Mouse (Mus musculus): ENCODE results near the gene Thumpd3.
A peak's percentile ranks its signal among the peaks of the same experiment; 100 is the strongest.

Gene Thumpd3

DNA sequence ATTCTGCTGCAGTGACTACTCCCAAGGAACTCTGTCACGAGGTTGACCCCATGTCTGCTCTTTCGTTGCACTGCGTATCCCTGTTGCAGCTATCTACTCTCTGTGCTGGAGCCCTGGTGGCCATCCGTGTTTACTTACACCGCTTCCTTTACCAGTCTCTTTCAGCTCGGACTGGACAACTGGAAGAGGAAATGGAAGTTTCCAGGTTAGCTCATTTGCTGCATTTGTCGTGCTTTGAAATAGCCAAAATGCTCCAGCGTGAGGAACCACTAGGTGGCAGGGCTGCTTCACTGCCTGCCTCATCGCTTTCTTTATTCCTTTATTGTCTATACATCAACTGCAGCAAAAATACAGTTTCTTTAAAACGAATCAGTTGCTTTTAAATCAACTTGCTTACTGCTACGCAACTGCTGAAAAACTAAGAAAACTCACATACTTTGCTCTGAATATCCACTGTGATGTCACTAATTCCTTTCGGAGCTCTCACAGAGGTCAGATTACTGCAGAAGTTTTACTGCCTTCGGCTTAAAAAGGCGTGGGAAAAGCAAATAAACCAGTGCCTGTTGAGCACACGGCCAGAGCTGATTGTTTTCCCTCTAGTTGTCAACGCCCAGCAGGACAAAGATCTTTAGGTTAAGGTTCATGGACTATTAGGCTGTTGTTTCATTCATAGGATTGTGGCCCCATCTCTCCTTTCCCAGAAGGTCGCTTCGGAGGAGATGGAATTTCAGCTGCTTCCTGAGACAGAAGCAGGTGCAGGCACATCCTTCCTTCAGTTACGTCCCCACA is 7.9 kb upstream of the Thumpd3 start:
- DNase-seq (ENCODE audit: low read depth, low spot score) = peak; percentile 70

DNA sequence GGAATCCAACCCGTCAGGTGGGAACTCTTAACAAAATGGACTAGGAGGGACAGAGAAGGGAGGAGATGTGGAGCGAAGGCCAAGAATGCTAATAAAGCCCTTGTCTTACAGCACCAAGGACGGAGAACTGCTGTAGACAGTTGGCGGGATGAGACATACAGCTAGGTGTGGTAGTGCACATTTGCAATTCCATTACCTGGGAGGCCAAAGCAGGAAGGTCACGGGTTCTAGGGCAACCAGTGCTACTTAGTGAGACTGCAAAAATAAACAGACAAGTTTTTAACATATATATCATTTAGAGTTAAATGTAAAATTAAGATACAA is 7.3 kb upstream of the Thumpd3 start:
- DNase-seq (ENCODE audit: low read depth, low spot score) = no peak

DNA sequence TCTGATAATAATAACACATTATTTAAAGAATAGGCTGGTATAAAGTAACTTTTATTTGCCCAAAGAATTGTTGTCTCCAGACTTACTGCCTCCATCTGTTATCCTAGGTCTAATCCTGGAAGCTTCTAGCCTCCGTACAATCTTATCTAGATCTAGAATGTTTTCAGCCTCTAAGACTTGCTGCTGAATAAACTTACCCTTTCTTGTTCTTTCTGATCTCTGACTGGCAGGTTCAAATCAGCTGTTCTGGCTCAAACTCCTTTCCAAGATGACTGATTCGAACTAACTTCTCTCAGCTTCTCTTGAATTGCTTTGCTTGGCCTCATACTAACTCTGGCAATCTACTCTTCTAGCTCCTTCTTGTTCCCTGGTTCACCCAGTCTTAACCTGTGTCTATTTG is 5.7 kb upstream of the Thumpd3 start:
- no peak for DNase-seq (ENCODE audit: low read depth, low spot score)

DNA sequence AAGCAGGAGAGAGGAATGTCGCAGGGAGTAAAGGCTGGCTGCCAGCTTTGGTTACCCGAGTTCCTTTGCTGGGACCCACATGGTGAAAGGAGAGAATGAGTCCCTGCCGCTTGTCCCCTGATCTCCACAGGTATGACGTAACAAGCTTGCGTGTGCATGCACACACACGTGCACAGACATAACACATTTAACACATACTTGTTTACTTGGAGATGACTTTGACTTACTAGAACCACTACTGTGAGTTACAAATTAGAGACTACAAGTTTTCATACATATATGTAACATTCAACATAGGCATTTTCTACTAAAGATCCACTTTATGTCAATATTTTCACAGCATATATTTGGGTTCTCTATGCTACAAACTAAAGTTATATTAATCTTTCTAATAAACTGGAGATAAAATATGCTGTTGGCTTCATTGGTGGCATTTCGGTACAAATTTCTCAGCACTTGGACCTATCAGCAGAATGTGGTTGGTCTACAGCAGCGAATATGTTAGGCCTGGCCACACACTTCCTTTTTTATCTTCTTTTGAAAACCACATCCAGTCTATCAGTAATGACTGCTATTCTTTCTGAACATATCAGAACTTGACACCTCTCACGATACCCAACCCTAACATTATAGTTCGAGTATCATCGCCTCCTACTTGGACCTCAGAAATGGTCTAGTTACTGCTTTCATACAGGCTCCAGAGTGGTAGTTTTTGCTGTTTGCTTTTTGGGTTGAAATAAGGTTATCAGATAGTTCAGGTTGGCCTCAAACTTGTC is 4.6 kb upstream of the Thumpd3 start:
- DNase-seq (ENCODE audit: low read depth, low spot score) = no peak

DNA sequence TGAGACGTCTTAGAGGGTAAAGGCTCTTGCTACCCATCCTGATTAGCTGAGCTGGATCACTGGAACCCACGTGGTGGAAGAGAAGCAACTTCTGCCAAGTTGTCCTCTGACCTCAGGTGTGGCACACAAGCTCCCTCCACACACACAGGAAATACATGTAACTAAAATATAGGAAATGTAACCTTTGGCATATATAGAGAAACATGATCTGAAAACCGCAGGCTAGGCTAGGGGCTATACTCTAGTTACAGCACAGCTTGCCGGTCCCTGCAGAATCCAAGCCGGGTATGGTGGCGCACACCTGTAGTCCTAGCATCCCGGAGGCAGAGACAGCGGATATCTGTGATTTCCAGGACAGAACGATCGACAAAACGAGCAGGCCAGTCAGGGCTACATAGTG is 450 bp upstream of the Thumpd3 start:
- DNase-seq (ENCODE audit: low read depth, low spot score) = no peak

DNA sequence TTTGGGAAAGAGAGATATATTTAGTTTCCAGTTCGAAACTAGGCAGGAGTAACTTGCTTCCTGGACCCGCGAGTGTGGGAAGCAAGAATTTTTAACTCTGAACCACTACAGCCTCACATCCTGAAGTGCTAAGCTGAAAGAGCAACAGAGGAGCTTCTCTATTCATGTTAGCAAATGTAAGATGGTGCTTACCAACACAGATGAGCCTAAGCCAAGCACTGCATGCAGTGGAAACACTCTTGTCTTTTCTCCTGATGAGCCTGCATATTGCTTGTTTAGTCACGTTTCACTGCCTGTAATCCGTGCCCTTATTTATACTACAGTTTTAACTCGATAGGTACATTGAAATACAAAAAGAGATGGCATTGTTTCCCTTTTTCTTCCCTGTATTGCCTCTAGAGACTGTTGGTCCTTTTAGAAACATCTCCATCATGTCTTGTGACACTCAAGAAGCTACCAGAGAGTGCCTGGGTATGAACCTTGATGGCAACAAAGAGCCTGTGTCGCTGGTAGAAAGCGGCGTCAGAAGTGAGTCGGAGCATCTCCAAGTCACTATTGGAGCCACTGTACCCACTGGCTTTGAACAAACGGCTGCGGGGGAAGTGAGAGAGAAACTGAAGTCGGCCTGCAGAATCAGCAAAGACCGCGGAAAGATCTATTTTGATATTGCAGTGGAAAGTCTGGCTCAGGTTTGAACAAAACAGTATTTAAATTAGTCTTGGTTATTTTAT is 1.2 kb downstream of the Thumpd3 start:
- peak; percentile 83 for DNase-seq (ENCODE audit: low read depth, low spot score)

DNA sequence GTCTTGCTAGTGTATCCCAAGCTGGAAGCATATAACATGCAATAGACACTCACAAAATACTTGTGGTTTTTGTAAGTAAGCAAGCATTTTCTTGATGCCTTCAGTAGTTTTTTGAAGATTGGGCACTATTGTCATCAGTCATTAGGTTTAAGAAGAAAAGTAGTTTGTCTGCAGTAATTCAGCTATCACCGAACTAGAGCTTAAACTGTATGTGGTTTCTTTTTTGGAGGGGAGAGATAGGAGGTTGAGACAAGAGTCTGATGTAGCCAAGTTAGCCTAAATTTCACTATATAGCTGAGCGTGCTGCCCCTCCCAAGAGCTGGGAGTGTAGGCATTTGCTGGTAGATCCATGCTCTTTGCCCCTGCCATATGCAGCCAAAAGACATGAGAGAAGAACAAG is 2.3 kb downstream of the Thumpd3 start:
- DNase-seq (ENCODE audit: low read depth, low spot score) = no peak

DNA sequence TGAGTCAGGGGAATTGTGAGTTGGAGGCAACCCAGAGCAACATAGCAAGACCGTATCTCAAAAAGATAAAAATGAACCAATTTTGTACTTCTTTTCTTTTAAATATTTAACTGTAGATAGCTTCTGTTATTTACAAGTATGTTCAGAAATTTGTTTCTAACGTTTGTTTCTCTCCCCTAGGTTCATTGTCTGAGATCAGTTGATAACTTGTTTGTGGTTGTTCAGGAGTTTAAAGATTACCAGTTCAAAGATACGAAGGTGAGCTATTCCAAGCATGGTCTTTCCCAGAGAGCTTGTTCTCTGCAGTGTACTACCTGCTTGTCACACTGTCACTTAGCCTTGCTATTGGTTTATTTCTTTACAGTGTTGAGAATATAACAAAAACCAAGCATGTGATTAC is 3.1 kb downstream of the Thumpd3 start:
- DNase-seq (ENCODE audit: low read depth, low spot score) = no peak

DNA sequence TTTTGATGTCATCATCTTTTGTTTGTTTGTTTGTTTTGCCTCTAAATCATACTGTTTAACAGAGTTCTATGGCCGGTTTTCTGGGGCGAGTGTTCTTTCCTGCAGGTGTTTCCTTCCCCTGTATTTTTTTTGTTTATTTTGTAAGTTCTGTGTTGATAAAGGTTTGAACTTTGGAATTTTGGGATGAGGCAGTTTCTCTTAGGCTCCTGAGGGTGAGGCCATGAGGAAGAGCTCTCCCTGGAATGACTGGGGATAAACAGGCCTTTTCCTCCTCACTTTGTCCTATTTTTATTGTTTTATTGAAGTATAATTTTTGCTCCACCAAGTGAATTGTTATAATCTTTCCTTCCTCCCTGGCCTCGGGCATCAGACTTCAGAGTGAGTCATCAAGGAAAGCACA is 6.9 kb downstream of the Thumpd3 start:
- DNase-seq (ENCODE audit: low read depth, low spot score) = no peak

DNA sequence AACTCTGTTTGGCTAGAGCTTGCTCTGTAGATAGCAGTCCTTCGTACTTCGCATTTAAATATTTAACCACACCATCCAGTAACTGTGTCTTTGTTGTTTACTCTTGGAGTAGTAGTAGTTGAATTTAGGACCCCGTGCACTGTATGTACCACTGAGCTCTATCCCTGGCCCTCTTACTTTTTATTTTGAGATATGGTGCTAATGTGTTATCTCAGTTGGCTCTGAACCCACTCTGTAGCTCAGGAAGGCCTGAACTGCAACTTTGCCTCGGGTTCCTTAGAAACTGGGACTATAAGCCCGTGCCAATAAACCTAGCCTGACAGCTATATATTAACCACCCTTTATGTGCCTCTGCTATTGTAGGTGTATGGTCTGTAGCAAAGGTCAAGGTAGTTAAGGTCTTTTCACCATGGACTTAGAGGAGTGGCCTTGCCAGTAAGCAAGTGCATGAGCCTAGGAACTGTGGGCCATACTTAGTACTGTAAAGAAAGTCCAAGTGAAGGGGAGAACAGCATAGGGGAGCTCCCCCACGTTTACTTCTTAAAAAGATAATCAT is 8.6 kb downstream of the Thumpd3 start:
- DNase-seq (ENCODE audit: low read depth, low spot score) = no peak

DNA sequence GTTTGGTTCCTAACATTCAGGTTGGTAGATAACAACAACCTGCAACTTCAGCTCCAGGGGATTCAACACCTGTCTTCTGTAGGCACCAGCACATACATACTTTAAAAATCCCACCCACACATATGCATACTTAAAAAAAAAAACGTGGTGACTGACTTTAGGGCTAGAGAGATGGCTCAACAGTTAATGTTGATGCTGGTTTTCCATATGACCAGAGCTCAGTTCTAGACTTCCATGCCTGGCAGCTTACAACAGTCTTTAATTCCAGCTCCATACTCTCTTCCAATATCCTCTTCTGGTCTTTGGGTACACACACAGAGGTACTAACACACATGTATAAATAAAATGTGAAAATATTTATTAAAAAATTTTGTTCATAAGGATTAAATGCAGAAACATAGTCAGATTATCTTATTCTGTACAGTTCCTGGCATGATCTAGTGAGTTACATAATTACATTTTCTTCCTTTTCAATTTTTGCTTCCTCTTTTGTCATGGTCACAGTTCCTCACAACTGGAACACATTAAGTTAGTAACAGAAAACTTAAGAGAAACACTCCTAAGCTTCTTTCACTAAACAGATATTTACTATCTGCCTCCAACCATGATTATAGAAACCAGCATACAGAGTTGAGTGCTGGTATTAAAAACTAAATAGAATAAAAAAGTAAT is 15.0 kb downstream of the Thumpd3 start:
- no peak for DNase-seq (ENCODE audit: low read depth, low spot score)

DNA sequence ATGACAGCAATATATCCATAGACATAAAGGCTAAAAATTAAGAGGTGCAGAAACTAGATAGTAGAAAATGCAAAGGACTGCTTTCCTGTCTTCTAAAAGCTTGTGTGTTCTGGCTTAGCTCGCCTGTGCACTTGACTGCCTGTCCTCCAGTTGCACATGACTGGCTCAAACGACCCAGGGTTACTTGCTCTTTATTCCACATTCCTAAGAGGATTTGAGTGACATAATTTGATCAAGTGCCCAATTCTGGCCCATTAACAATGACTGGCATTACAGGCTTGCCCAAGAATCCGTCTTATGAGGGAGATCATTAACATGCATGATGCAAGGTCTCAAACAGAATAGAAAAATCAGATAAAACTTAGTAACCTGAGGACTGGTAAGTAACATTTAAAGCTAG is 16.2 kb downstream of the Thumpd3 start:
- DNase-seq (ENCODE audit: low read depth, low spot score) = no peak

DNA sequence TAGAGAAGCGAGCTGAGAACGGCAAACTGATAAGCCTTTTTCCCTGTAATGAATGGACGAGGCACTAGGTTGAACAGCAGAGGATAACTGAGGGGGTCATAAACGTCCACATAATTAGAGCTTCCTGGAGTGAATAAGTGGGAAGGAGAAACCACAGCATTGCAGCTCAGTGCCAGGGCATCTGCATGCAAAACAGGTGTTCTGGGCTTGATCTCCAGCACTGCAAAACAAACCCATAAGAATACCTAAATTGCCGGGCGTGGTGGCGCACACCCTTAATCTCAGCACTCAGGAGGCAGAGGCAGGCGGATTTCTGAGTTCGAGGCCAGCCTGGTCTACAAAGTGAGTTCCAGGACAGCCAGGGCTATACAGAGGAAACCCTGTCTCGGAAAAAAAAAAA is 17.3 kb downstream of the Thumpd3 start:
- no peak for DNase-seq (ENCODE audit: low read depth, low spot score)

DNA sequence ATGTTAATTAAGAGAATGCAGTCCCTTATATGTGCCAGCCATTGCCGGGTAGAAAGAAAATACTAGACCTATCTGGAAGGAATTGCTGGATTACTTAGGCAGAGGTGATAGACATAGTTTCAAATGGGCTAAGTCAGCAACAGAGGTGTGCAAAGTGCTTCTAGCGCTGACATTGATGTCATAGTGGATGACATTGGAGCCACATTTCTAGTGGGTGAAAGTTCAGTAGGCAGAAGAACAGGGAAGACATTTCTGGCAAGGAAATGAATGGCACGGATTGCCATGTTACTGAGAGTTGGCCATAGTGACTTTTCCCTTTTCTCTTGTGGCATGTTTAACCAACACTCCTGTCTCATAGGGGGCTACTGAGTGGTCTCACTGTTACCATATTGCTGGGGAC is 19.2 kb downstream of the Thumpd3 start:
- DNase-seq (ENCODE audit: low read depth, low spot score) = no peak

DNA sequence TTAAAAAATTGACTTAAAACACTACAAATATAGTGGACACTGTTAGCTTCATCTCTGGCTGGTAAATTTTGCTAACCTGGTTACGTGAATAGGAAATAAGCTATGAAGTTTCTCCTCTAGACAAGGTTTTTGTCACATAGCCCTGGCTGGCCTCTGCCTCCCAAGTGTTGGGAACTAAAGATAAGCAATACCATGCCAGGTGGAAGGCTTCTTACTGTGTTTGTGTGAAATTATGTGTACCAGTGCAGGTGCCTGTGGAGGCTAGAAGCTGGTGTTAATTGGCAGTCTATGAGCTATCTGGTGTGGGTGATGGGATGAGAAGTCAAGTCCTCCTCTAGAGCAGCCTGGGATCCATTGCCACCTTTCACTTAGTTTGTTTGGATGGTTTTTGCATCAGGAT is 23.1 kb downstream of the Thumpd3 start:
- DNase-seq (ENCODE audit: low read depth, low spot score) = no peak

DNA sequence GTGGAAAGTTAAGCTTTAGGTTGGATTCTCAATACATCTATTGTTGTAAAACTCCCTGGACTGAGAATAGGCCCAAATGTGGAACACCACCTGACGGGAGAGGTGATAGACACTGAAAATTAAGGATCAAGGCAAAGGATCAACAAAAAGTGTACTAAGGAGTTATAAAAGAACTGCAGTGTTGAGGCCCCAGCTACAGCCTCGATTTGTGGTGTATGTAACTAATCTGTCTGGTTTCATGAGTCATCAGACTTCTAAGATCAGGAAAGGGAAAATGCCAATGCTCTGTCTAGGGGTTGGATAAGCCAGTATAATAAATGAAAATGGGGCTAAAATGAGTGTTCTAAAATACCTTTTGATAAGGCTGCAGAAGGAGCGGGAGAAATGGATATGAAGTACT is 29.2 kb downstream of the Thumpd3 start:
- DNase-seq (ENCODE audit: low read depth, low spot score) = no peak

DNA sequence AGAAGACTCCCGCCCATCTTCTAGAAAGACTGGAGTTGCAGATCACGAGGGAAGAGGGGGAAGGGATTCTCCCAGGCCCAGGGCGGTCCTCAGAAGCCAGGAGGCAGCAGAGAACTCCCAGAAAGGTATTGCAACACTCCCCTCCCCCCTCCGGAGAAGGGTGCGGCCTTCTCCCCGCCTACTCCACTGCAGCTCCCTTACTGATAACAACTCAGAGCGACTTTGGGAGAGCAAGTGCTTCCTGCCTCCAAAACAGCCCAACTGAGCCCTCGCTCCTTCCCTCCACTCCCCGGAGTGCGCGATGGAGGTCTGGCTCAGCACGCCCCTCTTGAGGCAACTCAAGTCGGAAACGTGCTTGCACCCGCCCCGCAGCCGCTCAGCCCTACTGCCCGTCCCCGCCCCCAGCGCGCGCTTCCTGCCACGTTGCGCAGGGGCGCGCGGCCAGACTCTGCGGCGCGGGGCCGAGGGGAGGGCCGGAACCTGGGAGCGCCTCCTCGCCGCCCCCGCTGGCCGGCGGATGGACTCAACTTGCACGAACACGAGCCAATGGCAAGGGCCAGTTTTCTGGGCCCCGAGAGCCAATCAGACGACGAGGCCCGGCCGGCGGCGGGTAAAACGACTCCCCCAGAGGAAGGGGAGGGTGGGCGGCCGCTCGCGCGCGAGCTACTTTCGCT is 30.1 kb downstream of the Thumpd3 start:
- DNase-seq (ENCODE audit: low read depth, low spot score) = peak; percentile 98

DNA sequence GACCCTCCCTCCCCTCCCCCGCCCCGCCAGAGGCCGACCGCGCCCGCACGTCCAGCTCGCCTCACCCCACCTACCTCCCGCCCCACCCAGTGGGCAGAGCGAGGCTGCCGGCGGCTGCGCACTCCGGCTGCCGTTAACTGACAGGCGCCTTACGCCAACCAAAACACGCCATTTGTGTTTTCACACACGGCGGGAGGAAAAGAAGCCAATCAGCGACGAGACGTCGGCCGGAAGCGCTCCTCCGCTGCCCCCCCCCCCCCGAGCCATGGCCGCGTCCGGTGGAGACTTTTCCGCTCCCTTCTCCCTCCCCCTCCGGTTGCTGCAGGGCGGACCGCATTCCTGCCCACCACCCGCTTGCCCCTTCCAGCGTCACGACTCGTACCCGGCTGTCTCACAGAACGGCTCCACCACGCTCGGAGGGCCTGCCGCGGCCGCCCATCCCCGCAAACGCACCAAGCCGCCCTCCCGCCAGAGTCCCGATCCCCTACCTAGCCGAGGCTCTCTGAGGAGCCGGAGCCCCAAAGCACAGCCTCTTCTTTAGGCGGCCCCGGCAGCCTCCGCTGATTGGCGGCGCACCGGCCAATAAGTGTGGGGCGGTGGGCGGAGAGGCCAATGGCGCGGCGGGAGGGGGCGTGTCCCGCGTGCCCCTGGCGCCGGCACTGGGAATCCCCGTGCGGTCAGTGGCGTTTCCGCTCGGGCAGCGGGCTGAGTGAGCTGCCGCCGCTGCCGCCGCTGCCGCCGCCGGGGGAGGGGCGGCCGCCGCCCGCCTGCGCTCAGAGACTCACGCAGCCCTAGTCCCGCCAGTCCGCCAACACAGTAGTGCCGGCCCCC is 30.9 kb downstream of the Thumpd3 start, which contains the start of gene Setd5:
Setd5 (plus strand) TSS at position 680 of the 831 bp plus-strand sequence.
- DNase-seq (ENCODE audit: low read depth, low spot score) = peak; percentile 98

DNA sequence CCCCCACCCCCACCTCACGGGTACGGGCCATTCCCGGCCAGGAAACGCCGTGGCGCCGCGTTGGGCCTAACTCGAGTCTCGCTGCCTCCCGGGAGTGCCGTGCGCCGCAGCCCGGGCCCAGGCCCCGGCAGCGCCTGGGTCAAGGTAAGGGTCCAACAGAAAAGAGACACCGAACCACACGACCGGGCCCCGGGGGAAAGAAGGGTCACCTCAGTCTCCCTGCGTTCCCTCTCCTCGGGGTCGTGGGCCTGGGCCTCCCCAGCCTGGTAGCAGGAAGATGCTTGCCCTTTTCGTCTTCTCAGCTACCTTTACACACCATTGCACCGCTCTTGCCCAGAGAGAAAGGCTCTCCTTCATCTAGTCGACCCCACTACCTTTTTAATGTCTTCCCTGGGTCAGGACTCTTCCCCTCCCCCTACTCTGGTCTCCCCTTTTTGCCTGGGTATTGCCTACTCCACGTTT is 31.6 kb downstream of the Thumpd3 start:
- no peak for DNase-seq (ENCODE audit: low read depth, low spot score)
